Mouse (Mus musculus): ENCODE results near the gene Gabbr2. TPM values are rescaled to one million over a fixed set of nuclear protein-coding genes. Genes with fewer than 3 reads are reported as not detected.

Gabbr2 gene
- total RNA-seq, 2 experiments from 2014 or later = not detected

DNA sequence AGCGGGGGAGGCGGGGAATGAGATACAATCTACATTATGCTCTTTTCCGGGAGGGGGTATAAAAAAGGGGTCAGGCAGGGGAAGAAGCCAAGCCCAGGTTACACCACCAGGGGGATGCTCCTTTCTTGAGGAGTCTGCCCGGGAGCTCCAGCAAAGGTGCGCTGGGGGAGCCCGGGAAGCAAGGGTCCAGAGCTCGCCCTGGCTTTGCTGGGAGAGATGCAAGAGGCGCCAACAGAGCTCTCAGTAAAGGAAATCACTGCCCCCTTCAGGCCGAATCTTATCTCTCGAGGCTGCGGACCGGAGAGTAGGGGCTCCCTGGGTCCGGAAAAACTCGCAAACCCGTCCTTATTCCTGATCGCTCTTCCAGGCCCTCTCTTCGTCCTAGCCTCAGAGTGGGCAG, 1.8 kb downstream of the Gabbr2 start:
- ATAC-seq (replicated peaks; ENCODE audit: poor library complexity) = no peak; the same call in 1 of the 2 replicates

DNA sequence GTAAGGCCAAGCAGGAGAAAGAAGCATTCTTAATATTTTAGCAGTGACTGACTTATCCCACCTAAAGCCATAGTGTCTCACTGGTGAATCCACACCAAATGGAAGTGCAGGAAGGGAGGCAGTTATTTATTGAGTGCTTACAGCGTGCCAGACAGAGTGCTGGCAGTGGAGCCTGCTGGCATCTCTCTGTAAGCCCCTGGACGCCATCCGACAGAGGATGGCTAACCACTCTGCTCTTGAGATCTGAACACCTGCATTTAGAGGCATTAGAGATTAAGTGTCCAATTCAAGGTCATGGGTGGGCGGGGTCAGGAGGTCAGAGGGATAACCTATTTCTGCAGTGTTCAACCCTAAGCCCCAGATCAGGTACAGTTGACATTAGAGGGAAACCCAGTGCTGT, 2.8 kb downstream of the Gabbr2 start:
- no peak for ATAC-seq (replicated peaks; ENCODE audit: poor library complexity)

DNA sequence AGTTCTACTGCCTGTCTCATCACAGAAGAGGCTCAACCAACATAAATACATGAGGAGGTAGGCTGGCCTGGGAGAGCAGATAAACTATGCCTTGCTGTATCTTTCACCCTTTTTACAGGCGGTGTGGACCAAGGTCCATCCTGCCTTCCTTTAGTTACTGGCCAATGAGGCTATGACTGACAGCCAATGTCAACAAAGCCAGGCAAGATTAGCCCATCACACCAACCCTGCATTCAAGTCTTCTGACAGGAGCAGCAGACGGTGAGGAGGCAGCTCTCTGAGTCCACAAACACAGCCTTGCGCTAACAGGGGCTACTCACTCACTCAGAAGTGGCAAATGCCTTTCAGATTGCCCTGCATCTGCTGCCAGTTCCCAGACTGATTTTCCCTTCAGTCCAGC, 3.4 kb downstream of the Gabbr2 start:
- no peak for ATAC-seq (replicated peaks; ENCODE audit: poor library complexity)

DNA sequence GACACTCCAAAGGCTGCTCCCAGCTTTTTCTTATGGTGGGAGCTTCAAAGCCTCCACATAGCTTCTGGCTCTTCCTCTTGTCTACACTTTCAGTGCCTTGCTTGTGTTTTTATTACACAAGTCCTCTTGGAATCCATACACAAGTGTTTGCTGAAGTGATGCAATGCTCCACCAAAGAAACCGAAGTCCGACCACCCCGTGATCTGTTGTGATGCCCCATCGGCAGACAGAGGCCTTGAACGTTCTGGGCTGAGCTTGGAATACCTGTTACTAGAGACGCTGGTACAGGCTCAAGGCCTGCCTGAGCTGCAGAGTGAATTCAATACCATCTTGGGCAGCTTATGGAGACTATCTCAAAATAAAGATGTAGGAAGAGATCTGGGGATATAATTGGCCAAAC, 3.9 kb downstream of the Gabbr2 start:
- ATAC-seq (replicated peaks; ENCODE audit: poor library complexity) = no peak

DNA sequence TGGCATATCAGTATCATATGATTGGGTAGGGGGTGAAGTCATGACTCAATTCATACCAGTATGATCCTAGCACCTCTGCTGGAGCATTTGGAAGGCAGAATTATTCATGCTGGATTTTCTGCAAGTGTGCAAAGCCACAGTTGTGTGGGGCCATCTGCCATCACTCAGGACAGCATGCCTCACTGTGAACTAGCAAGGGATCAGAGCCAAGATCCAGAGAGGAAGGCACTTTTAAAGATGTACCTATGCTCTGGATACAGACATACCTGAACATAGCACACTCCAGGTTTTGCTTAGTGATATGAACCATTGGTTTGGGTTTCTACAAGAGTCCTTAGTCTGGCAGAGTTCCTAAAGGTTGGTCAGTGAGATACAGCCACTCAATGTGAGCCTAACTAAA, 5.6 kb downstream of the Gabbr2 start:
- ATAC-seq (replicated peaks; ENCODE audit: poor library complexity) = no peak

DNA sequence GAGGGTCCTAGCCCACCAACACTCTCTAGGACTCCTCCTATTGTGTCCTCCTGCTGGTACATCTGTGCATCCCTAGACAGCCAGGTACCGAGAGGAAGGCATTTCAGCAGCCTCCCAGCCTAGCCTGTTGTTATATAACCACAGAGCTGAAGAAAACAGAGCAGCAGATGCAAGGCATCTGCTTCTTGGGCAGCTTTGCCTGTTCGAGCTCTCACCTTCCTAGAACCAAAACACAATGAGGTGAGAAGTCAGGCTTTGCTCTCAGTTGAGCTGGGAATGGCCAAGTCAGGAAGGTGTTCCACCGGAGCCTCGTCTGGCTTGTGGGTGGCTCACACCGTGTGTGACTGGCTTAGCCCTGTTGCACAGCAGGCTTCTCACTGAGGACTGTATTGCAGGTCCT, 8.8 kb downstream of the Gabbr2 start:
- no peak for ATAC-seq (replicated peaks; ENCODE audit: poor library complexity)

DNA sequence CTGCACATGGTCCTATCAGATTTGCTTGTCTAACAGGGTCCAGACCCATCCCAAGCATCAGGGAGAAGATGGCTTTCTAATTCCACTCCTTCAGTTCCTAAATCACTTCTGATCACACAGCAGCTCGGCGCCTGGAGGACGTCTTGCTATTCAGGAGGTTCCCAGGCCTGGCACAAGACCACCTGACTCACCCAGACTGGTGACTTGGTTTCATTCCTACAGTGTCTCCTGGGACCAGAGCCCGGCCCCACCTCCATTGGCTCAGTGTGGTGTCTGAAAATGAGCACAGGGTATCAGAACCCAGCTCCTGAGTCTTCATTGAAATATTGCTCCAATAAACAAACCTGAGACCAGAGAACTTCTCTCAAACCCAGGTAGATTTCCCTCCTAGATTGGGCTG, 9.6 kb downstream of the Gabbr2 start:
- ATAC-seq (replicated peaks; ENCODE audit: poor library complexity) = no peak

DNA sequence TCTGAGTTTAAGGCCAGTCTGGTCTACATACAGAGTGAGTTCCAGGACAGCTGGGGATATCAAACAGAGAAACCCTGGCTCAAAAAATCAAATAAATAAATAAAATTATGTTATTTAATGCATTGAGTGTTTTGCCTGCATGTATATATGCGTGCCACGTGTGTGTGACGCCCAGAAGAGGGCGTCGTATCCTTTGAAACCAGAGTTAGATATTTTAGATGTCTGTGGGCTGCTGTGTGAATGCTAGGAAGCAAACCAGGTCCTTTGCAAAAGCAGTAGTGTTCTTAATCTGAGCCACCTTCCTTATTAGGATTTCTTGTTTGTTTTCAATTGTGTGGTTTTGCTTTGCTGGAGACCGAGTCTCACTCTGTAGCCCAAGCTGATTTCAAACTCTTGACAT, 13.3 kb downstream of the Gabbr2 start:
- ATAC-seq (replicated peaks; ENCODE audit: poor library complexity) = no peak

DNA sequence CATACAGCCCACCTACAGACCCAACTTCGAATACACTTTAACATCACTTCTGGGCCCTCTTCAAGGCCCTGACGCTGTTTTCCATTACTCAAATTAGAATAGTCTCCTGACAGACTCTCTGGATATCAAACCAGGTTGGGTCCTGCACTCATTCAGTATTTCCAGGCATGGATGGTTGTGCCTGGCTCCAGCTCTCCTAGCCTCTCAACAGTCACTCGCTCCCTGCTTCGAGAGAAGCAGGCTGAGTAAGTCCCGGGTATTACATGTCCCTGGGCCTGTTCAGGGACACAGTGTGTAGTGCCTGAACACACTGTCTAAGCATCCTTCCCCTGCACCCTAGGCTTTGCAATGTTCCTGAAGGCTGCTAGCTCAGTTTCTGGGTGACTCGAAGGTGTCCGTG, 14.5 kb downstream of the Gabbr2 start:
- ATAC-seq (replicated peaks; ENCODE audit: poor library complexity) = no peak

DNA sequence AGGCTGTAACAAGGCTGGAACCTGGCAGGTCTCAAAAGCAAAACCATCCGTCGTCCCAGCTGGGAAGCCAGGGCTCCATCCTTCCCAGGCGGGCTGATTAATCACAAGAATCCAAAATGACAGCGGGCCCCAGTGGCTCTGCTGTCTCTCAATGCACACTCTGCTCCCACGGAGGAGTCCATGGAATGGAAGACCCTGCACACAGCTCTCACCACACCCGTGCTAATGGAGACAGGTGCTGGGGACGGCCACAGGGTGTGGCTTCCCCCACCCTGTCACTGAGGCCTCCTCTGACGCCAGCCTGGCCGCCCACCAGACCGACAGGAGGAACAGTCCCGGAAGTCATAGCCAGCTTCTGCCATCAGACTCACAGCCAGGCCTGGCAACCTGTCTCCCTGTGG, 15.0 kb downstream of the Gabbr2 start:
- ATAC-seq (replicated peaks; ENCODE audit: poor library complexity) = no peak

DNA sequence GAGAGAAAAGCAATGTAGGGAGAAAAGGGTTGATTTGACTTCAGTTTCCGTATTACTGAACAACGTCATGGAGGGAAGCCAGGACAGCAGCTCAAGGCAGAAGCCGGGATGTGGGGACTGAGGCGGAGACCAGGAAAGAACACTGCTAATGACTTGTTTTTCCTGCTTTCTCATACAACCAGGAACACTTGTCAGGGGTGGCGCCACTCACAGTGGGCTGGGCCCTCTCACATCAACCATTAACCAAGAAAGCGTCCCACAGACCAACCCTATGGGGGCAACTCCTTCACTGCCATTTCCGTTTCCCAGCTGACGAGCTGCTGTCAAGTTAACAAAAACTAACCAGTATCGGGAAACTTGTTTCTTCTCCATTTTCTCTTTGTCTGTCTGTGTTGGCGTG, 18.4 kb downstream of the Gabbr2 start:
- ATAC-seq (replicated peaks; ENCODE audit: poor library complexity) = no peak

DNA sequence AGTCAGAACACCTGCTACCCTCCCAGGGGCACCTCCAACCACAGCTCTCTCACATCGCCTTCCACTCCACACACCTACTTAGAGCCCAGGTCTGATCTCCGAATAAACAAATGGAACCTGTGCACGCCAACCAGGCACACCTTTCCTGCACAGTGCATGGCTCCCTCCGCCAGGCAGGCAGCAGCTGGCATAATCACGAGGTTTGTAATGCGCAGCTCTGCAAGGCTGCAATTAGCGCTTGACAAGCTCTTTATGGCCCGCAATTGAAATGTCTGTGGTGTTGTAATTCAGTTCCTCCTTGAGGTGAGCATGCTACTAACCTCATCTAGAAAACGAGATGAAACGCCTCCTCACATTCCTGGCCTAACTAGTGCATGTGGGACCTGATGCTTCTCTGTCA, 23.7 kb downstream of the Gabbr2 start:
- ATAC-seq (replicated peaks; ENCODE audit: poor library complexity) = no peak

DNA sequence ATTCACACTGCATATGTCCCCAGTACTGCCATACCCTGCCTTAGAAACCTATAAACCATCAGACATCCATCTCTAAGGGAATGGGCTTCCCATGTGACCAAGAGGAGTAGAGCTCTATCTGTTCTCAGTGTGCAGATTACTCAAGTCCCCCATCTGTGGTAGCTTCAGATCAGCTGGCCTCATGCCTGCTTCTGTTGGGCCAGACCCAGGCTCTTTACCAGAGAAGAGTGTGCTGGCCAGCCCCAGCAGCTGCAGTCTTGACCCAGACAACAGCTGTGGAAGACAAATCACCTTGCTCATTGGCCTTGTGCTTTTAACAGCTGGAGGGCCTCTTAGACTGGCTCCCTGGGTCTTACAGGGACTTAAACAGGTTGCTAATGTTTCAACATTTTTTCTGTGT, 25.1 kb downstream of the Gabbr2 start:
- ATAC-seq (replicated peaks; ENCODE audit: poor library complexity) = no peak

DNA sequence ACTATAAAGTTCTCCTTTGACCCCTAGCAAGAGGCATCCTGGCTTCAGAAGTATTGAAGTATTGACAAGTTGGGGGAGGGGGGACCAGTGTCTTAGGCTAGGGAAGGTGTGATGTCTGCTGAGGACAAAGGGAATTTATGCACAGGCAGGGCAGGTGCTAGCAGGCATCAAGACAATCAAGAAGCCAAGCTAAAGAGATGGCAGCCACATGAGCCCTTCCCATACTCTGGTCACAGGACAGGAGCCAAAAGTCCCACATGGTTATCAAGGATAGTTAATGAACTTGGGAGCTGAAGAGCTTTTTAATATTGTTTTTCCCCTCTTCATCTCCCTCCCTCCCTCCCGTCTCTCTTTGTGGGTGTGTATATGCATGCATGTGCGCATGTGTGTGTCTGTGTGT, 30.3 kb downstream of the Gabbr2 start:
- no peak for ATAC-seq (replicated peaks; ENCODE audit: poor library complexity)

DNA sequence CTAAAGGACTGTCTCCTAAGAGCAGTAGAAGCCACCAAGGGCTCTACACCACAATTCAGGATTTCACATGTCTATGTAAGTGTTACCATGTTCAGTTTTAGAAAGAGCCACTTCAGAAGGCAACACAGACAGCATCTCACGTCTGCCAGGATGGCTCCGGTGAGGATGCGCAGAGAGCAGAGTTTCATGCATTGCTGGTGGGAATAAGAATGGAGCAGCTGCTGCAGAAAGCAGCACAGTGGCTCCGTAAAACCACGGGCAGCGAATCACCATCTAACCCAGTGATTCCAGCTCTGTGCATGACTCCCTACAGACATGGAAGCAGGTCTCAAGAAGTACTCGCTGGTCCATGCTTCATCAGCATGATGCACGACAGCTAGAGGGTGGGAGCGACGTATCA, 31.5 kb downstream of the Gabbr2 start:
- no peak for ATAC-seq (replicated peaks; ENCODE audit: poor library complexity)

DNA sequence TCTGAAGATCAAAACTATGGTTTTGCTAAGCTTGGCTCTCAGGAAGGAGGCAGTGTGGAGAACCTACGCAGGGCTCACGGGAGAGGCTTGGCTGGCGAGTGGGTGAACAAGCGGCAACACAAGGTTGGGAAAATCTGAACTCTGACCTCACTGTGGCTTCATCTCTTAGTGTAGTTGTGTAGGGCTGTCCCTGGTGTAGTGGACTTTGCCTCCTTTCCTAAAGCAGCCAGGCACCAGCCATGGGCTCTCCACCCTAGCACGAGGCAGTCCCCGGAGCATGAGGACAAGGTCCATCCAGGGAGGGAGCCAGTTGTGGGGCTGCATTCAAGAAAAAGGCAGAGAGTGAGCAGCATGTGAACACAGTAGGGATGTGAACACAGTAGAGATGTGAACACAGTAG, 31.9 kb downstream of the Gabbr2 start:
- no peak for ATAC-seq (replicated peaks; ENCODE audit: poor library complexity)

DNA sequence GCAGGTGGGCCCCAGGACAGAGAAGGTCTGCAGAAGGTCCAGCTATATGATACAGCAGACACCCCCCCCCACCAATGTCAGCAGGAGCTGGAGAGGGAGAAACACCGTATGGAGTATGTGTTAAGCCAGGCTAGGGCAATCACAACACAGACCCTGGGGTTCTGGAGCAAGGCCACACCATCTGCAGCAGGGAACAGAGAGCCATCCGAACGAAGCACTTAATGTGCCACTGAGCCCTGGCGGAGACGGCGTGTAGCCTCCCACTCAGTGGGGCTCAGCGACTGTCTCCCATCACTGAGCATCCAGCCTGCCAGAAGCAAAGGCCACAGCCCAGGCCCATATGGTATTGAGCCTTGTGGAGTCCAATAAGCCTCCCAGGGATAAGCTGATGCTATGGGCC, 33.7 kb downstream of the Gabbr2 start:
- no peak for ATAC-seq (replicated peaks; ENCODE audit: poor library complexity)

DNA sequence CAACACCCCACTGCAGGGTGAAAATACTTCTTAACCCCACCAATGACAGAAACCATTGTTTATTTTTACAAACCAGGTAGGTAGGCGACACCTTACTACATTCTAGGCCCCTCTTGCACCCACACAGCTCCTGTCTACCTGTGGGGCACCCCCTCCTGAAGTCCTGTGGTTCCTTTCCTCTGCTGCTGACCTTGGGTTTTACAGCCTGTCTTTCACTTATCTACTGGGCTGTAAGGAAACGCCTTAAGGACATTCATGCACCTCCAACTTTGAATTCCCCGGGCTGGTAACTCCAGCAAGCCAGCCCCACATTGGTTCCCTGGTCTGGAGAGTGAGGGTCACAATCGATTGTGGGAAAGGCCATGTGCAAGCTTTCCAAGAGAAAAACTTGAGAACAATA, 34.7 kb downstream of the Gabbr2 start:
- ATAC-seq (replicated peaks; ENCODE audit: poor library complexity) = no peak

DNA sequence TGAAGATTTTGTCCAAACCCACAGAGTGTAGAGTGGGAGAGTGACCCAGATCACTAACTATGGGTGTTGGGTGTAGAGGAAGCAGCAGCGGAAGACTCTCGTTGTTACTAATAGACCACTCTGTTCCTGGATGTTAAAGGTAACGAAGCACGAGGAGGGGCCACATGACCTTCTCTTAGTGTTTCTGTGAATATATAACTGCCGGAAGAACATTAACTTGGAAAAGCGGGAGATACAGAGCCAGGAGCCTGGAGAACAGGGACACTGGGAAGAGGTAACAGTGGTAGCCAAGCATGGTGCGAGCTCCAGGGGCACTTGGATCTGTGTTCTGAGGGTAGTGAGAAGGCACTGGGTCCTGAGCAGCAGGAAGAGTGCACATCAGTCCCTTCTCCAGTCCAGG, 38.7 kb downstream of the Gabbr2 start:
- ATAC-seq (replicated peaks; ENCODE audit: poor library complexity) = no peak

DNA sequence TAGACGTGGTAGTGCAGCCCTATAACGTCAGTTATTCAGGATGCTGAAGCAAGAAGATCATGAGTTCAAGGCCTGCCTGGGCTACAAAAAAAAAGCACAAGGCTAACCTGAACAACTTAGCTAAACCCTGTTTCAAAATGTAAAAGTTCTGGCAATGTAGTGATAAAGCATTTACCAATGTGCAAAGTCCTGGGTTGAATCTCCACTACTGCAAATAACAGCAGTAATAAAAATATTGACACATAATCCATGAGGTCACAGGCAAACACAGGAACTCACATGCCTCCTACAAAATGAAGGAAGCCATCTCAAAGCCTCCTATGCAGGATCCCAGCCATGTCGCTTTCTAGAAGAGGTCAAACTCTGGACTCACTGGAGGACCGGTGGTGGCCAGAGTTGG, 39.1 kb downstream of the Gabbr2 start:
- no peak for ATAC-seq (replicated peaks; ENCODE audit: poor library complexity)

DNA sequence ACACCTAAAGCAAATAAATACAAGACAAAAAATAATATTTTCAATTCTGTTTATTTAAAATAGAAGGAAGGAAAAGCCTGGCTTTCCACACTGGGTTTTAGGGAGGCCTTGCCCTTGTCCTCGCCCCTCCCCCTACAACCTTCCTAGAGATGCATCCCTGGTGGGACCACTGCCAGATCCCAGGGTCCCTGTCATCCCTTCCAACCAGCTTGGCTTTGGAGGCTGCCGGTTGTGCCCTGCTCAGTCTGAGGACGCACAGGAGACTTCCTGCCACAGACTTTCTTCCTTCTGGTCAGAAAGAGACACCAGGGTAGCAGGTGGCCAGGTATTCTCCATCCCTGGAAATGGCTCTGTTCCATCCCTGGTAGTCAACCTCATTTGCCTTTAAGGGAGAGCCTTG, 57.4 kb downstream of the Gabbr2 start:
- ATAC-seq (replicated peaks; ENCODE audit: poor library complexity) = no peak

DNA sequence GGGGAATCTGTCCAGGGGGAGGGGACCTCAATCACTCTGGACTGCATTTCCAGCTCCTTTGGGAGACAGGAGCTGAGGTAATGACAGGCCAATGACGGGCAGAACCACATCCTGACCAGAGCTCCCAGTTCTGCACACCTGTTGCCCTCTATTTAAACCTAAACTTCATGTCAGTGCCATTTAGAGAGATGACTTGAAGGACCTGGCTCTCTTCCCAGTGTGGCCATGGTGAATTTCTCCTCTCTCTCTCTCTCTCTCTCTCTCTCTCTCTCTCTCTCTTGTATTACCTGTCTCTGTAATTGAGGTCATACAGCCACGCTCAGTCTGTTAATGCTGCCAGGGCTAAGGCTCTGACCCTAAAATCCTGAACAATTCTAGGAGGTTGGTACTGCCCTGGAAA, 58.1 kb downstream of the Gabbr2 start:
- no peak for ATAC-seq (replicated peaks; ENCODE audit: poor library complexity)

DNA sequence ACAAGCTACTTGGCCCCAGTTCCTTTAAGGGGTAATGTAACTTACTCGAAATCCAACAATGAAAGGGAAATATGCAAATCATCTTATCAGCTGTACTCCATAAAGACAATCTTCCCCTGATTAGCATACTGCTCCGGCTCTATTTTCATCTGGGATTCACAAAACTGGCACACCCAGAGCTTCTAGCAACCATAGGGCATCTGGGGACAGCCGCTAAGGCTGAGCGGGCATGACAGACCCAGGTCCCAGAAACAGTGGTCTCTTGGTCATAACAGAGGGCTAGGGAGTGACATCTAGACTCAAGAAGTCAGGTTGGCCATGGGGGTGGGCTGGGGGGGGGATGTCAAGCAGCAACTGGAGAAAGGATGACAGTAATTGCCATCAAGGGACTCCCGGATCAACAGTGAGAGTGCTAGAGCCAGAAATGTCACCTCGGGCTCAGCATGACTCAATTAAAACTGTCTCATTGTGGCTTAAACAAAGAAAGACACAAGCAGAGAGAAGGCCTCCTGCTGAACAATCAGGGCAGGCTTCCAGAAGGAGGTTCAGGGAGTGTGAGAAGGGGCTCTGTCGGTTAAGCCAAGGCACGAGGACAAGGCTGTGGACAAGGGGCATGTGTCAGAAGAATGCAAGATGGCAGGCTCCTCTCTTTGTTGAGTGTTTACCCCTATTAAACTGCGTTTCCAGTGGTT, 59.8 kb downstream of the Gabbr2 start:
- ATAC-seq (replicated peaks; ENCODE audit: poor library complexity) = no peak

DNA sequence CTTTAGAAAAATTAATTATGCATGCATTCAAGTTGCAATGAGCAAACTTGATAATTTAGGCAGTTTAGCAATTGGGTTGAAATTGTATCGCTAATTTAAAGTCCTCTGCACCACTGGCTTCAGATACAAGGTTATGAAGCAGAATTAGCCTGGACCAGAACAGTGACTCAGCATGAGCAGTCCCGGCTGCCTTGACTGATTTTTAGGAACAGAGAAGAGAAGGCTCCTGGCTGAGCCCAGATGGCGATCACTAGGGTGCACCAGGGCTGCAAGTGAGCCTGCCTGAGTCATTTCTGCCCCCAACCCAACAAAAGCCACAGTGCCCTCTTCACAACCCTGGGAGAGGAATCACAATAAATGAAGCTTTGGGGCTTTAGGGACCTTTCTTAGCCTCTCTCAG, 63.6 kb downstream of the Gabbr2 start:
- ATAC-seq (replicated peaks; ENCODE audit: poor library complexity) = peak; percentile 54
